Mouse (Mus musculus): ENCODE results near the gene 2810004N23Rik. TPM values are rescaled to one million over a fixed set of nuclear protein-coding genes. Genes with fewer than 3 reads are reported as not detected.

2810004N23Rik gene
- total and polyA plus RNA-seq, 3 experiments, result 54.8 to 68.9 (median 64.0) TPM

DNA sequence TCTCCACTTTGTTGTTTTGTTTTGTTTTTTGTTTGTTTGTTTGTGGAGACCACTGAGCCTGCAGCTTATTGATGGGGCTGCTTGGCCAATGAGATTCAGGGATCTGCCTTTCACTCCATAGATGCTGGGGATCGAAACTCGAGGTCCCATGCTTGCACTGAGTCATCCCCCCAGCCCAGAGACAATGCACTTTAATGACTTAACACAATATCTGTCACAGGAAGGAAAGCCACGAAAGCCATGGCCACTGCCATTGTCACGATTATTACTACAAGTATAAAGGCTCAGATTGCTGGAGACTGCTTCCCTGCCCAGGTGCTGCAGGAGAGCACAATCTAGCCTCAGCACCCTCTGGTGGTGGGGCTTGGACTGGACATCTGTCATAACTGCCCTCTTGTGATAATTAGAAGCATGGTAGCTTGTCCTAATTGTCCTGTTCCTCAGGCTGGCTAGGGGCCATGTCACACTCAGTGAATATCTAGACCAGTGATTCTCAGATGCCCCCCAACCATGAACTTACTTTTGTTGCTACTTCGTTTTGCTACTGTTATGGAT, 52.8 kb downstream of the 2810004N23Rik start:
- H3K27me3 ChIP-seq (ENCODE audit: control insufficient read depth in 1 of 2, insufficient read depth in 2 of 2, low read length in 2 of 2), result peaks cover 0 to 3% of the 10 kb centered on the region in 2 experiments; a peak in 1 of 4 replicates
- H3K36me3 ChIP-seq (ENCODE audit: control insufficient read depth in 1 of 2, insufficient read depth in 2 of 2, low read length in 2 of 2), result no peaks in the 10 kb centered on the region
- H3K4me1 ChIP-seq (ENCODE audit: control insufficient read depth in 1 of 2, insufficient read depth in 2 of 2, low read length in 2 of 2), result no peaks in the 10 kb centered on the region
- H3K79me2 ChIP-seq (ENCODE audit: control insufficient read depth, insufficient read depth, low read length, poor library complexity), result no peaks in the 10 kb centered on the region
- H3K9ac ChIP-seq (ENCODE audit: control insufficient read depth, low read depth, low read length, poor library complexity, severe bottlenecking), result no peak overlapping the region
- no peak for DNase-seq (ENCODE audit: low read depth, low spot score)
- TF ChIP-seq ZC3H11A (IDR thresholded peaks at IDR 0.05; ENCODE audit: low read depth, low read length), result no peak
- TF ChIP-seq SMC3 (IDR thresholded peaks at IDR 0.05; ENCODE audit: low read depth, low read length), result peak; percentile 37; the same call in 1 of the 2 replicates
- TF ChIP-seq CTCF (IDR thresholded peaks at IDR 0.05 in 2 of 3, conservative IDR thresholded peaks at IDR 0.05 in 1 of 3; ENCODE audit: control insufficient read depth in 1 of 3, insufficient read depth in 1 of 3, low read depth in 2 of 3, low read length in 3 of 3, poor library complexity in 1 of 3, severe bottlenecking in 1 of 3), result peak; percentile 28 to 39 (median 29); a peak in 5 of 6 replicates
- H3K9me3 ChIP-seq (replicated peaks; ENCODE audit: insufficient read depth, low read length), result no peaks in the 10 kb centered on the region
- H3K4me3 ChIP-seq (ENCODE audit: control insufficient read depth in 1 of 2, insufficient read depth in 1 of 2, low read depth in 2 of 2, low read length in 2 of 2), result no peak overlapping the region
- H3K27ac ChIP-seq (ENCODE audit: control insufficient read depth, low read depth, low read length), result no peak overlapping the region

DNA sequence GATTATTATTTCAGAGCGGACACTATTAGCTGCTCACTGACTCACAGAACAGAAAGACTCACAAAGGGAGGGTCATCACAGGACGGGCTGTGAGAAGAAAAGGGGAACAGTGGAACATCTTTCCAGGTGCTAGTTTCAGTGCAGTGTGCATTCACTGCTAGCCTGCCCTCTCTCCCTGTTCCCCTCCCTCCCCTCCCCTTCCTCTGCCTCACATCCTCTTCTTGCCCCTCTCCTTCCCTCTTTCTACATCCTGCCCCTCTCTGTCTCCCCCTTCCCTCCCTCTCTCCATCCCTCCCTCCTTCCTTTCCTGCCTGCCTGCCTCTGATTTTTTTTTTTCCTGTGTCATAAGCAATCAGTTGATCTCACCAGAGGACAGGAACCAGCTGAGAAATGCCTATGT, 53.5 kb downstream of the 2810004N23Rik start:
- no peak overlapping the region for H3K4me3 ChIP-seq (ENCODE audit: control insufficient read depth in 1 of 2, insufficient read depth in 1 of 2, low read depth in 2 of 2, low read length in 2 of 2)
- H3K4me1 ChIP-seq (ENCODE audit: control insufficient read depth in 1 of 2, insufficient read depth in 2 of 2, low read length in 2 of 2), result no peaks in the 10 kb centered on the region; a peak in 1 of 4 replicates
- no peak overlapping the region for H3K9ac ChIP-seq (ENCODE audit: control insufficient read depth, low read depth, low read length, poor library complexity, severe bottlenecking)
- DNase-seq (ENCODE audit: low read depth, low spot score), result no peak
- TF ChIP-seq NELFE (IDR thresholded peaks at IDR 0.05; ENCODE audit: low read depth, low read length), result no peak
- no peak for TF ChIP-seq ZKSCAN1 (IDR thresholded peaks at IDR 0.05; ENCODE audit: low read depth, low read length)
- no peak for TF ChIP-seq USF2 (IDR thresholded peaks at IDR 0.05; ENCODE audit: borderline replicate concordance in 1 of 2, insufficient read depth in 1 of 2, low read depth in 1 of 2, low read length in 2 of 2)
- no peak for TF ChIP-seq E2F4 (IDR thresholded peaks at IDR 0.05; ENCODE audit: borderline replicate concordance, low read depth, low read length)
- TF ChIP-seq MYB (IDR thresholded peaks at IDR 0.05; ENCODE audit: low read depth, low read length), result no peak
- TF ChIP-seq TCF12 (IDR thresholded peaks at IDR 0.05; ENCODE audit: low read depth, low read length), result no peak
- TF ChIP-seq USF1 (IDR thresholded peaks at IDR 0.05; ENCODE audit: low read depth, low read length), result no peak
- no peak for TF ChIP-seq NRF1 (IDR thresholded peaks at IDR 0.05; ENCODE audit: insufficient read depth, low read depth, low read length, poor library complexity, severe bottlenecking)
- TF ChIP-seq CHD1 (IDR thresholded peaks at IDR 0.05; ENCODE audit: low read depth, low read length), result no peak
- TF ChIP-seq MAFK (IDR thresholded peaks at IDR 0.05; ENCODE audit: borderline replicate concordance, low read depth, low read length), result no peak
- TF ChIP-seq GATA1 (IDR thresholded peaks at IDR 0.05; ENCODE audit: low read depth, low read length), result no peak
- TF ChIP-seq TAL1 (IDR thresholded peaks at IDR 0.05; ENCODE audit: low read length), result no peak
- TF ChIP-seq POLR2AphosphoS5 (IDR thresholded peaks at IDR 0.05; ENCODE audit: borderline replicate concordance, low read depth, low read length), result no peak
- H3K9me3 ChIP-seq (replicated peaks; ENCODE audit: insufficient read depth, low read length), result no peaks in the 10 kb centered on the region
- H3K27ac ChIP-seq (ENCODE audit: control insufficient read depth, low read depth, low read length), result no peak overlapping the region
- no peaks in the 10 kb centered on the region for H3K36me3 ChIP-seq (ENCODE audit: control insufficient read depth in 1 of 2, insufficient read depth in 2 of 2, low read length in 2 of 2)
- peaks cover 0 to 1% of the 10 kb centered on the region in 2 experiments; a peak in 1 of 4 replicates for H3K27me3 ChIP-seq (ENCODE audit: control insufficient read depth in 1 of 2, insufficient read depth in 2 of 2, low read length in 2 of 2)
- H3K79me2 ChIP-seq (ENCODE audit: control insufficient read depth, insufficient read depth, low read length, poor library complexity), result no peaks in the 10 kb centered on the region

Measured in MEL (cell line).